Mouse (Mus musculus) spleen, adult 18-20 months (tissue): ENCODE measurements around the gene Mre11a.

Source experiments
- DNase-seq, 2 experiments: peaks; one replicate each; pipeline ENCODE4 v3.0.0; 2022; ENCODE audit warnings: mixed read lengths in 2 of 2

Gene Mre11a

GRCm38 (mm10) chr9:14784039-14785002 is at the start of gene Mre11a, which contains the start of gene Ankrd49:
Gene Mre11a (plus strand): TSS chr9:14784654.
Gene Ankrd49 (minus strand): TSS chr9:14784856.
- DNase-seq: peak; percentile 79 to 83

- DNase-seq: no peak
Observed at GRCm38 (mm10) chr9:14739498-14740150, 44.8 kb upstream of the Mre11a start.

GRCm38 (mm10) chr9:14740151-14740924 is 44.1 kb upstream of the Mre11a start, which contains the start of gene Piwil4:
Gene Piwil4 (minus strand): TSS chr9:14740733.
- no peak for DNase-seq

- DNase-seq: no peak
Observed at GRCm38 (mm10) chr9:14750901-14751502, 33.5 kb upstream of the Mre11a start.

- peak in 1 of 2 experiments; percentile 18 for DNase-seq
Observed at GRCm38 (mm10) chr9:14751503-14752000, 32.9 kb upstream of the Mre11a start.

GRCm38 (mm10) chr9:14752001-14752522 is 32.4 kb upstream of the Mre11a start, which contains the start of gene Fut4:
Gene Fut4 (minus strand): TSS chr9:14752393.
- peak; percentile 13 to 39 for DNase-seq

GRCm38 (mm10) chr9:14753947-14754346 is 30.5 kb upstream of the Mre11a start:
- no peak for DNase-seq

- no peak for DNase-seq
Observed at GRCm38 (mm10) chr9:14754469-14754868, 30.0 kb upstream of the Mre11a start.

- DNase-seq: no peak
Observed at GRCm38 (mm10) chr9:14758590-14758989, 25.9 kb upstream of the Mre11a start.

GRCm38 (mm10) chr9:14759261-14759660 is 25.2 kb upstream of the Mre11a start:
- no peak for DNase-seq

- peak in 1 of 2 experiments; percentile 43 for DNase-seq
Observed at GRCm38 (mm10) chr9:14764765-14765164, 19.7 kb upstream of the Mre11a start.

- no peak for DNase-seq
Observed at GRCm38 (mm10) chr9:14769811-14770210, 14.6 kb upstream of the Mre11a start.

- no peak for DNase-seq
Observed at GRCm38 (mm10) chr9:14770803-14771471, 13.5 kb upstream of the Mre11a start, which contains the start of gene 1700012B09Rik. Gene 1700012B09Rik (minus strand): TSS chr9:14771030.

GRCm38 (mm10) chr9:14772074-14772473 is 12.4 kb upstream of the Mre11a start:
- no peak for DNase-seq

- DNase-seq: no peak
Observed at GRCm38 (mm10) chr9:14773813-14774212, 10.6 kb upstream of the Mre11a start.

- no peak for DNase-seq
Observed at GRCm38 (mm10) chr9:14778341-14778740, 6.1 kb upstream of the Mre11a start.

- DNase-seq: no peak
Observed at GRCm38 (mm10) chr9:14787356-14787755, 2.9 kb downstream of the Mre11a start.

- DNase-seq: no peak
Observed at GRCm38 (mm10) chr9:14805714-14806113, 21.3 kb downstream of the Mre11a start.

GRCm38 (mm10) chr9:14806786-14807185 is 22.3 kb downstream of the Mre11a start:
- no peak for DNase-seq

- no peak for DNase-seq
Observed at GRCm38 (mm10) chr9:14810111-14810510, 25.7 kb downstream of the Mre11a start.

GRCm38 (mm10) chr9:14821396-14821795 is 36.9 kb downstream of the Mre11a start:
- DNase-seq: no peak
